Mouse (Mus musculus) liver, embryonic 14.5 days (tissue): Measurements from ENCODE around the gene Tulp2. TPM values are rescaled to one million over a fixed set of nuclear protein-coding genes. Genes with fewer than 3 reads are reported as not detected.

ENCODE experiments used
- ATAC-seq: fragments of 200-750 bp; cut with Nextera tagmentation; 2 replicates; pipeline ENCODE4 v1.8.0; 2017; ENCODE audit warnings: moderate number of reproducible peaks, mild to moderate bottlenecking, moderate library complexity; ENCODE audit not compliant: insufficient read depth
- DNase-seq, 3 experiments: peaks; one replicate each; pipeline ENCODE4 v3.0.0-alpha.2; 2012 to 2013; ENCODE audit warnings: low read depth in 3 of 3, low spot score in 3 of 3
- H3K27ac ChIP-seq: fragments of 300-500 bp; sonication (generic); 2 replicates; pipeline ENCODE4 v1.5.1; 2014; ENCODE audit warnings: moderate library complexity, mild to moderate bottlenecking, control low read depth, inconsistent platforms
- H3K27me3 ChIP-seq: fragments of 300-500 bp; sonication (generic); 2 replicates; pipeline ENCODE4 v1.6.1; 2014; ENCODE audit warnings: mild to moderate bottlenecking, low read length, moderate library complexity; ENCODE audit not compliant: control insufficient read depth, insufficient read depth
- H3K36me3 ChIP-seq: fragments of 300-500 bp; sonication (generic); replicated peaks from 2 replicates; pipeline ENCODE4 v1.6.1; 2014; ENCODE audit warnings: low read depth; ENCODE audit not compliant: control insufficient read depth, insufficient read depth
- H3K4me1 ChIP-seq, 2 experiments: fragments of 200-500 bp in 1 of 2; fragments of 300-500 bp in 1 of 2; sonication (generic) in 1 of 2; replicated peaks; 2 replicates each; pipeline ENCODE4 v1.6.1; 2012 to 2014; ENCODE audit warnings: antibody characterized with exemption in 1 of 2, inconsistent platforms in 1 of 2, low read length in 1 of 2; ENCODE audit not compliant: control insufficient read depth in 2 of 2, insufficient read depth in 2 of 2
- H3K4me2 ChIP-seq: fragments of 300-500 bp; sonication (generic); 2 replicates; pipeline ENCODE4 v1.6.1; 2014; ENCODE audit warnings: low read depth, mild to moderate bottlenecking, control low read depth, moderate library complexity
- H3K4me3 ChIP-seq, 2 experiments: fragments of 200-500 bp in 1 of 2; fragments of 300-500 bp in 1 of 2; sonication (generic) in 1 of 2; 2 replicates each; pipeline ENCODE4 v1.5.1; 2012 to 2014; ENCODE audit warnings: low read depth in 2 of 2, low read length in 2 of 2, mild to moderate bottlenecking in 2 of 2, control low read depth in 1 of 2, inconsistent platforms in 1 of 2, moderate library complexity in 1 of 2; ENCODE audit not compliant: insufficient read depth in 1 of 2
- H3K9ac ChIP-seq: fragments of 300-500 bp; sonication (generic); replicated peaks from 2 replicates; pipeline ENCODE4 v1.6.1; 2014; ENCODE audit warnings: mild to moderate bottlenecking, control low read depth, moderate library complexity
- H3K9me3 ChIP-seq: fragments of 300-500 bp; sonication (generic); 2 replicates; pipeline ENCODE4 v1.6.1; 2016; ENCODE audit warnings: low read length, mixed read lengths; ENCODE audit not compliant: control insufficient read depth
- CTCF ChIP-seq: IDR thresholded peaks from 2 replicates; pipeline ENCODE4 v1.5.1; 2016; ENCODE audit warnings: antibody characterized with exemption, low read depth, control low read depth
- EP300 ChIP-seq: IDR thresholded peaks from 2 replicates; pipeline ENCODE4 v1.6.1; 2016; ENCODE audit warnings: antibody characterized with exemption, low read depth
- WGBS: fragments of 180-500 bp; shearing (Covaris S2); extraction: QIAGEN DNeasy Blood & Tissue Kit; methylation state at CpG from one replicate; pipeline ENCODE4 v1.1.7; 2014; ENCODE audit not compliant: insufficient replicate concordance; 5-methylcytosine and 5-hydroxymethylcytosine counted together
- polyA plus RNA-seq, 2 experiments: library from polyadenylated mRNA; depleted of rRNA in 1 of 2; stranded (reverse) in 1 of 2; unstranded in 1 of 2; fragments of >200 nt; fragmentation: Nextera tagmentation in 1 of 2; extraction: Ambion mirVana in 1 of 2; gene quantifications; 2 replicates each; pipeline versions ENCODE4 v1.2.1 to v1.2.3; 2012 to 2014

Tulp2 gene
- polyA plus RNA-seq, 2 experiments, result 0.13 to 0.47 TPM

GRCm38 (mm10) chr7:45491264-45491663 lies 9.6 kb downstream of the Tulp2 start:
- Histone ChIP-seq H3K4me1 (peaks cover 19 to 39% of the 10 kb centered on the region in 2 experiments), H3K36me3 (peaks cover 31% of the 10 kb centered on the region), H3K4me3 (no peak overlapping the region), H3K4me2 (peak overlapping the region; percentile 21), H3K27me3 (no peaks in the 10 kb centered on the region), H3K9ac (no peak overlapping the region; the same call in 1 of the 2 replicates), H3K27ac (no peak overlapping the region; the same call in 1 of the 2 replicates), H3K9me3 (no peaks in the 10 kb centered on the region)
- 11% methylated on average over 3 of the region's 3 CpGs for WGBS
- ATAC-seq, result peak; percentile 55
- no peak for DNase-seq
- TF ChIP-seq EP300 (no peak), CTCF (no peak)

GRCm38 (mm10) chr7:45492225-45492844 lies 10.7 kb downstream of the Tulp2 start:
- 90% methylated on average over 8 of the region's 8 CpGs for WGBS
- TF ChIP-seq CTCF (no peak), EP300 (no peak)

GRCm38 (mm10) chr7:45492951-45493350 lies 11.3 kb downstream of the Tulp2 start:
- 82% methylated on average over 5 of the region's 5 CpGs for WGBS
- Histone ChIP-seq H3K27ac (no peak overlapping the region), H3K36me3 (peaks cover 42% of the 10 kb centered on the region), H3K4me3 (no peak overlapping the region), H3K27me3 (no peaks in the 10 kb centered on the region), H3K9me3 (no peaks in the 10 kb centered on the region), H3K9ac (no peak overlapping the region), H3K4me2 (no peak overlapping the region), H3K4me1 (peaks cover 14 to 29% of the 10 kb centered on the region in 2 experiments)
- no peak for ATAC-seq
- DNase-seq, result no peak
- no peak for TF ChIP-seq CTCF
- TF ChIP-seq EP300, result no peak

More at GRCm38 (mm10) chr7:45492225-45492844, 10.7 kb downstream of the Tulp2 start:
- Histone ChIP-seq H3K27ac (no peak overlapping the region), H3K9ac (no peak overlapping the region), H3K36me3 (peaks cover 36% of the 10 kb centered on the region), H3K27me3 (no peaks in the 10 kb centered on the region), H3K4me1 (peaks cover 14 to 30% of the 10 kb centered on the region in 2 experiments), H3K9me3 (no peaks in the 10 kb centered on the region), H3K4me2 (no peak overlapping the region), H3K4me3 (no peak overlapping the region)
- ATAC-seq (no peak), DNase-seq (no peak)

- TF ChIP-seq EP300 (no peak), CTCF (no peak)
- no peak for ATAC-seq
Measured at GRCm38 (mm10) chr7:45494548-45494947, 12.9 kb downstream of the Tulp2 start.

DNA sequence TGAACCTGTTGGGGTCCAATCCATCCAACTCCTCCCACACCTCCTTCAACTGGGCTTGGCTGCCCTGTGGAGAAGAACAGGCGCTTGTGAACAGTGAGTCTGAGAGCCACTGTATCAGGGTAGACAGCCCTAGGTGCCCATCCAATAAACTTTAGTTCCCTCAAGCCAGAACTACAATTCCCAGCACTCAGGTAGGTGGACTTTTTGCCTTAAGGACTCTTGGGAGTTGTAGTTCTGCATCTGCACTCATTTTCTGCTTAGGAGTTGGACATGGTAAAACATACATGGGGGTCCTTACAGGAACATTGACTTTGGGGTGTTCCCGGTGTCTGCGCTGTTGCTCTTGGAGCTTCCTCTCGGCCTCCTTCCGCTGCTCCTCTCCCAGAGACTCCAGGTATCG lies 16.8 kb downstream of the Tulp2 start:
- no peaks in the 10 kb centered on the region for H3K4me1 ChIP-seq
- no peak overlapping the region for H3K4me3 ChIP-seq
- no peaks in the 10 kb centered on the region for H3K9me3 ChIP-seq
- WGBS, result 94% methylated on average over 6 of the region's 6 CpGs
- TF ChIP-seq CTCF (no peak), EP300 (no peak)
- no peaks in the 10 kb centered on the region for H3K27me3 ChIP-seq
- peaks cover 74% of the 10 kb centered on the region for H3K36me3 ChIP-seq
- DNase-seq (no peak), ATAC-seq (no peak)
- no peak overlapping the region for H3K27ac ChIP-seq
- no peak overlapping the region for H3K9ac ChIP-seq
- H3K4me2 ChIP-seq, result no peak overlapping the region

More at GRCm38 (mm10) chr7:45494548-45494947, 12.9 kb downstream of the Tulp2 start:
- Histone ChIP-seq H3K27me3 (no peaks in the 10 kb centered on the region), H3K9ac (no peak overlapping the region), H3K4me2 (no peak overlapping the region), H3K27ac (no peak overlapping the region), H3K4me3 (no peak overlapping the region), H3K4me1 (peaks cover 6 to 20% of the 10 kb centered on the region in 2 experiments), H3K9me3 (no peaks in the 10 kb centered on the region), H3K36me3 (peaks cover 58% of the 10 kb centered on the region)
- DNase-seq, result no peak
- 78% methylated on average over 9 of the region's 9 CpGs for WGBS
